Mouse (Mus musculus) kidney, adult 11 months (tissue): Measurements from ENCODE around the gene Prrg3.
"Not testable (repeated sequence)": the region's sequence is repeated elsewhere in the genome, so short reads cannot be mapped to it uniquely, and the experiment has no call there.

Experiments used
- DNase-seq: peaks from one replicate; pipeline ENCODE4 v3.0.0; 2022

Prrg3 gene

DNA sequence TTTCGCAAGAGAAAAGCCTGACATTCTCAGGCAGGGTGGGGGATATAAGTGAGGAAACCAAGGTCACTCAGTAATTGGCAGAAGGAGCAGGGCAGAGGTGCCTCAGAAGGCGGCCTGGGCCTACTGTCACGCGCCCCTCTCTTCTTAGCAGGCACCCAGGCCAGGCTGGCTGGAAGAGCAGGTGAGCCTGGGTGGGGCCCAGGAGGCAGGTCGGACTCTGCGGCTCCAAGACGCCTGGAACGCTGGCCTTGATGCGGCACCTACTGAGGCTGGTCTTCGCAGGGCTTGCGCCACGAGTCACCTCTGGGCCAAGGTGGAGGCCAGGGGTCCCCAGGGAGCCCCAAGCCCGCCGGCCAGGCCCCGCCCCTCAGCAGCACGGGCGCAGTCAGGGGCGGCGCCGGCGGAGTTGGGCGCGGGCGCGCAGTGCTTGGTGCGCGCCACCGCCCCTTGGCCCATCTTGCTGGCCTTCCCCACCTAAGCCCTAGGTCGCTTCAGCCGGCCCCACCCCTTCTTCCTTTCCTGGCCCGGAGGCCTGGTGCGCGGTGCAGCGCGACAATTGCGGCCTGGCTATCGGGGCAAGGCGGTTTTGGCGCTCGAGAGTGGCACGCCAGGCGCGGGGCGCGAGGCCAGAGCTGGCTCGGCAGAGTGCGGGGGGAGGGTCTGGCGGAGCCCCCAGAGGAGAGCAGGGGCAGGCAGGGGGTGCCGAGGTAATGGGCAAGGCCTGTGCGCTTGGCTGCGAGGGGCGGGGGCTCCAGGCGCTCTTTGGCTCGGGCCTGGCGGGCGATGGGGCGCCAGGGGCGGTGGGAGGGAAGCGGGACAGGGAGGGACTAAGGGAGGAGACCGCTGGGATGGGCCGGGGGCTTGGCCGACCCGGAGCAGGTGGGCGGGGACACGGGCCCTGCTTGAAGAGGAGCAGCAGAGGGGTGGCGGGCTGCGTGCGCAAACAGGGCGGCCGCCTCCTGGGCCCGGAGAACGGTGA is at the start of gene Prrg3:
Gene Prrg3, plus strand, starts transcription at position 552 of the 979 bp plus-strand sequence.
- no peak for DNase-seq

DNA sequence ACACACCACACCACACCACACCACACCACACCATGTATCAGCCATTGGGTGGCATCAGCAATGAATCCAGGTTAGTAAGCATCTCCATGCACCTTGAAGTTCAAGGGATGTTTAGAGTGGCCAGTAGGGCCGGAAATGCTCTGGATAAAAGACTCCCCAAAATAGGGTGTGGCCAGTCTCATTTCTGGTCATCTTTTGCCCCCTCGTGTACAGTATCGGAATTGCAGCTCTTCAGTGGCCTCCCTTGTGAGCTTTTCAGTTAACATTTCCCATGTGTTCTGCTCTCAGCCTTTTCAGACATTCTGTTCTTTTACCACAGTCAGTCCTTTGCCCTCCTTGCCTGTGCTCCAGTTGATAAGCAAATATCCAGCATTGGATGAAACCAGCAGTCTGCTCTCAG is 15.8 kb upstream of the Prrg3 start:
- peak; percentile 11 for DNase-seq

DNA sequence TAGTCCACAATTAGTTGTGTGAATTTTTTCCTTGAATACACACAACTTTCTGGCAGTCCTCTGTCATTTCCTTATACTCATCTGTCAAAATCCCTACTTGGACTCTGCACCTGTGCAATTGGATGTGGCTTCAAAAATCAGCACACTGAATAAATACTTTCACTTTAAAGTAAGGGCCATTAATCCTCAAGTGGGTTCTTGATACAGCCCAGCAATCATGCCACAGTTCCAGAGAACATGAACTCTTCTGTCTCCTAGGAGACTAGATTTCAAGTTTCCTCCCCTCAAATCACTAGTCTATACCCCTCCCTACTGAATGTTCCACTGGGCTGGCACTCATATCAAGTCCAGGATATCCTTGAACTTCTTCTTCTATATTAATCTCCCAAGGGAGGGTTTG is 4.1 kb upstream of the Prrg3 start:
- DNase-seq = no peak

DNA sequence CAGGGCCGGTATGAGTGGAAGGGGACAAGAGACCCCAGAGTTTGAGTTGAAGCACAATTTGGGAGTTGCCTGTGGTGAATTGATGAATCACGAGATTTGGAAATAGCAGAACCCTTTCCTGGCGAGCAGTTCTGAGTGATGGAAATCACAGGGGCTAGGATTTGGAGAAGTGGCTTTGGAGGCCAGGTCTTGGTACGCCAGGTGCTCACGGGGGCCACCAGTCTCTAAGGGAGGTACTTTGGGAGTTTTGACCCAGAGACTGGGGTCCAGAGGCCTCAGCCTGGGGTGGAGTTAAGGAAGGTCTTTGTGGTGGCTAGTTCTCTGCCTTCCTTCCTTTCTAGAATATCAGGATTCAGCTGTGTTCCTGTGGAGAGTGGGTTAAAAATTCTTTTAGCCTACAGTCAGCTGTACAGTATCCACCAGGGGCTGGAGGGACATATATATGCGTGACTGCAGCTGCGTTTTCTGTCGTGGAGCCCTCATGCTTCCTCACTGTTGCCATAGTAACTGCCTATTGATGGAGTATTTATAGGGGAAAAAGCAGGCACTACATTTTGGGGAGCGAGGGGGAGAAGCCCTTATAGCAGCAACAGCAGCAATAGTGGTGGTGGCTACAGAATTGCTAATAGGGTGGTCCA is 970 bp downstream of the Prrg3 start:
- no peak for DNase-seq

DNA sequence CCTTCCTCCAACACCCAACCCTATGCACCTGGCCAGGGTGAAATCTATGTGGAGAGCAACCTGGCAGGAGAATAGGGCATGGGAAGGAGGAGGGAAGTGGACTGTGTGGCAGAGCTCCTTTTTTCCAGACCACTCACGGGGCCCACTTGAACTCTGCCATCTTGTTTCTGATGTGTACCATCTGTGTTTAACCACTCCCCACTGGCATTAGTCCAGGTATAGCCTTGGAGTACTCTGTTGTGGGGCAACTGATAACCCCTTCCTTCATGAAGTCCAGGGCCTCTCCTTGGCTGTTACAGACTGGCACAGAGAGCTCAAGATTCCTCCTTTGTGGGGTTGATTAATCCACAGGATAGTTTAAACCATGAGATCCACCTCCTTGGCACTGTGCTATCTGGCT is 5.8 kb downstream of the Prrg3 start:
- no peak for DNase-seq

DNA sequence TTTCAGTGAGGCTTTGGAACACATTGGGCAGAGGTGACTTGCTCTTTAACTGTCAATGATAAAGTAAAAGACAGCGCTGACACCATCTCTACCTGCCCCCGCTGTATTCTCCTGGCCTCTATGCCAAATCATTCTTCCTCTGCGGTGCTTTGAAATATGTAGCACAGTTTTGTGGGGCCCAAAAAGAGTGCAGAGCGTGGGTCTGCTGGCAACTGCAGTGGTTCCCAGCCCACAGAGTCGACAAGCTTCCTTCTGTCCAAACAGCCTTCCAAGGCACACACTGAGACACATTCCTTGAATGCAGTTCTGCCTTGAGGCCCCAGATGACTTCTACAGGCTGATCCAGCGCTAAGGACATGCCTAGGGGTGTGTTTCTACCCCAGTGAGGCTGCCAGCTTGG is 6.4 kb downstream of the Prrg3 start:
- DNase-seq = no peak

DNA sequence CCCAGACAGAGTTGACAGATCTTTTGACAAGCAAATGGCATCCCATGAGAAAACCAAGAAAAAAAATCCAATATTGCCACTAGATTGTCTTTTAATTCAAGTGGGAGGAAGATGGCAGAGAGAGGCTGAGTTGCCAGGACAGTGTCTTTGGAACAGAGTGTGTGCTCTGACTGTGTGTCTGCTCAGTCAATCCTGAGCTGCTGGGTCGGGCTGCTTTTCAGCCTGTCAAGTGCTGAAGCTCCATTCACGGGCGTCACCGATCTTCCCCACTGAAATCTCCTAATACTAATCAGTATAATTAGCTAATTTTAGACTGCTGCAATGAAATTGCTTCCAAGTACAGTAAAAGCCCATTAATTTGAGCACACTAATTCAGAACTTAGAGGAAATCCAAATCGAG is 8.9 kb downstream of the Prrg3 start:
- no peak for DNase-seq

DNA sequence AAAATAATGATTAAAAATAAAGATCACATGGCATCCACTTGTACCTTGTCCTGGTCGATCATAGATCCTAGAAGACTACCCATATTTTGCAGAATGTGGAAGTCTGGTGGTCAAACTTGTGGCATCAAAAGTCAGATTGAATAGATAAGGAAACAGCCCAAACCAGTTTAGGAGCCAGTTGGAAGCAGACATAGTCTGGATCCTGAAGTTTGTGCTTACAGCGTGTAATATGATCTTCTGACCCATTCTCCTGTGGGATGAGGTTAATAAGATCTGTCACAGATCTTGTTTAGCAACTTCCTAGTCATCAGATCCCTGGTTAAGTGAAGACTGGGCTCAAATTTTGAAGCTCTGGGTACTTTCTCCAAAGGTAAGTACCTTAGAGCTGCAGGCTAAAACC is 10.3 kb downstream of the Prrg3 start, which contains the start of gene Fate1:
Gene Fate1, plus strand, starts transcription at position 301 of the 400 bp plus-strand sequence.
- no peak for DNase-seq

DNA sequence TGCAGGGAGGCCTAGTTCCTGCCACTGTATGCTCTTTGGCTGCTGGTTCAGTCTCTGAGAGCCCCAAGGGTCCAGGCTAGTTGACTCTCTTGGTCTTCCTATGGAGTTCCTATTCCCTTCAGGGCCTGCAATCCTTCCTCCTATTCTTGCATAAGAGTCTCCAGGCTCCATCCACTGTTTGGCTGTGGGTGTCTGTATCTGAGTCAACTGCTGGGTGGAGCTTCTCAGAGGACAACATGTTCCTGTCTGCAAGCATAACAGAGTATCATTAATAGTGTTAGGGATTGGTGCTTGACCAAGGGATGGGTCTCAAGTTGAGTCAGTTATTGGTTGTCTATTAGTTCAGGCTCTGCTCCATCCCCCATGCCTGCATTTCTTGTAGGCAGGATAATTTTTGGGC is 15.3 kb downstream of the Prrg3 start:
- DNase-seq = not testable (repeated sequence)

DNA sequence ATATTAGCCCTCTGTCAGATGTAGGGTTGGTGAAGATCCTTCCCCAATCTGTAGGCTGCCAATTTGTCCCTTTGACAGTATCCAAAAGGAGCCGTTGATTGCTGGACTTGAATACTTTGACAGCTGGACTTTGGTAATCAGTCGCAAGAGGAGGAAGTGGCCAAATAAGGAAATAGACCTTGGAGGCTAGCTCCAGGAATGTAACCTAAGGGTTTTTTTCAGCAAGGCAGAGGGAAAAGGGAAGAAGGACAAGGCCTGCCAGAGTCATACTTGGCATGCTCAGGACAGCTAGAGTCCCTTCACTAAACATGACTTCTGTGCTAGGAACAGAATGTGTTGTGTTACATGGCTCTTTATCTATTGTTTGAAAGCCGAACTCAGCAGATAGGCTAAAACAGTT is 18.0 kb downstream of the Prrg3 start:
- DNase-seq = no peak

DNA sequence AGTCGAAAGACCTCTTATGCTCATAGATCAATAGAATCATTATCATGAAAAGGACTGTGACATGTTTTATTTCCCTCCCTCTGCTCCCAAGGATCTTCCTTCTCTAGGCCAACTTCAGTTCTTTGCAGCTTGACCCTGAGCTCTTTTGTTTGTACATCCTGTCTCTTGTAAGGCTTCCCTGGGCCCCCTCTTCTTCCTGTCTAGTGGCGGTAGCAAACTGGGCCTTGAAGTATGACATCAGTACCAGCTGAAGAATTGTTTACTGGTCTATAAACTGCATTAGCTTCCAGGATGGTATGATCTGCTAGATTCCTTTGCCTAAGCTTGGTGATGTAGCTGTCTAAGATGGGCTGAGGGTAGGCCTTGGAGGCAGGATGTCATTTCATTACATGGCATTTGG is 18.9 kb downstream of the Prrg3 start:
- DNase-seq = no peak

DNA sequence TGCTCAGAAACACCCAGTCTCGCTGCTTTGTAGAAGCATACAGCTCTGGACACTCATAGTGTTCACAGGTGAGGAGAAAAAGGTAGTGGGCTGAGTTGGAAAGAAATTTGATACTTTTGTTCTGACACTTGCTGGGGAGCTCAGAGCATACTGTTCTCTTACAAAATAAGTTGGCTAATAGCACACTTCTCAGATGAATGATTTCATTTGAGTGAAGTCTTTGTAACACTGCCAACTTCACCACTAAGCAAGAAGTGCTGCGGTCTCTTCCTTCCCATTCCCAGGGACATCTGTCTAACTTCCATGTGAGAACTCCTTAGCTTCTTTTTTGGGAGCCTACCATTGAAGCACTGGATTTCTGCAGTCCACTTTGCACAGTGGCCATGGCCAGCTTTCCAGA is 20.8 kb downstream of the Prrg3 start:
- no peak for DNase-seq

DNA sequence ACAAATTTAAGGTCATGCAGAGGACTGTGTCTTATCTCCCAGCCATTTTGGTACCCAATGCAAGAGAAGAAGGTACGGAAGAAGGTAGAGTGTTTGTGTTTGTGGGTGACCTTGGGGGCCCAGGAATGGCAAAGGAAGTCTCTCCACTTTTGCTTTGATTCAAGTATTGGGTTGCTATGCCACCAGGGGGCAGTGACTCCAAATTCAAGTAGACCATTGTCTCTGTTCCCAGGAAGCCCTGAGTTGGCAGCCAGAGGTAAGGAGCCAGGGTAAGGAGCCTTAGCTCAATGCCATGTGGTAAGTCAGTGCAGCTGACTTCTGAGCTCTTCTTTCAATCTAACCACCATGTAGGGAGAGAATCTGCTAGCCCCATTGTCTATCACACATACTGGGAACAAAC is 21.4 kb downstream of the Prrg3 start:
- DNase-seq = no peak

DNA sequence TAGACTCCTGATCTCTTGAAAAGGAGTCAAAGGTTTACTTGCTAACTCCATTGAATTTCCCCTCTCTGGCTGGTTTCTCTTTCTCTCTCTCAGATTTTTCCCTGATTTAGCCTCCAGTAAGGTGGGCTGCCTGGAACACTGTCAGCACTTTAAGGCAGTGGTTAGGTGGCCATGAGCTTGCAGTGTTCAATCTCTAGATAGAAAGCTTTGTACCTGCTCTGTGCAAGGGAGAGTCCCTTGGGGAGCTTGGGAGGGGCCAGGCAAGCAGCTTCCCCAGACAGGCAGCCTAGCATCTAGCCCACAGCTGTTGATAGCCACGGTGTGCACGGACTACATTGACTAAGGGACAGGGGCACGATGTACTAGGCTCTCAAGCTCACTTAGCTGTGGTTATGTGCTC is 29.1 kb downstream of the Prrg3 start, which contains the start of gene Cnga2:
Gene Cnga2, plus strand, starts transcription at position 301 of the 400 bp plus-strand sequence.
- DNase-seq = no peak

DNA sequence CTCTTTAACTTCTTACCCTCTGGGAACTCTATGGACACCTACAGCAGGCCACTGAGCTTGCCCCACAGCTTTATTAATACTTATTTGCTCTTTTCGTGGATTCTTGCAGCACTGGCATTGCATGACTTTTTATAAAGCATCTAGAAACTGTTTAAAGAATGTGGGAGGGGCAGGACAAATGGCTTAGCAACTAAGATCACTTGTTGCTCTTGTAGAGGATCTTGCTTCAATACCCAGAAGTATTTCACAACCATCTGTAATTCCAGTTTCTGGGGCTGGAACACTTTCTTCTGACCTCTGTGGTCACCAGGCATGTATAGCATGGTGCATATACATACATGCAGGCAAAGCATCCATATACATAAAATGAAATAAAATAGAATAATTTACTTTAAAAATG is 33.5 kb downstream of the Prrg3 start:
- no peak for DNase-seq

DNA sequence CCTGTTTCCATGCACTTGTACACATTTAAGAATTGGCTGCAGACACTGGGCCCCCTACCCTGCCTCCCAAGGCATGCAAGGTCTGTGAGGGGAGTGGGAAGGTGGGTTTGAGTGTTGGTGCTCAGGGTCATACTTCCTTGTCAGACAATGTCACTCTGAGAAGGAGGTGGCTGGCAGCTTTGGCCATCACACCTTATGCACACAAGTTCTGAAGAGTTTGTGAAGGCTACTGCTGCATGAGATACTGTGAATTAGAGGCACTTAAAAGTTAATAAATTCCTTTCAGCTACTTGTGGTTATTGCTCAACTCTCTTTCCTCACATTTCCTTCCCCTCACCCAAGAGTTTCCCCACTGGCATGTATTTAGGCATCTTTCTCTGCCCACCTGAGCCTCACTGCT is 47.5 kb downstream of the Prrg3 start:
- DNase-seq = no peak

DNA sequence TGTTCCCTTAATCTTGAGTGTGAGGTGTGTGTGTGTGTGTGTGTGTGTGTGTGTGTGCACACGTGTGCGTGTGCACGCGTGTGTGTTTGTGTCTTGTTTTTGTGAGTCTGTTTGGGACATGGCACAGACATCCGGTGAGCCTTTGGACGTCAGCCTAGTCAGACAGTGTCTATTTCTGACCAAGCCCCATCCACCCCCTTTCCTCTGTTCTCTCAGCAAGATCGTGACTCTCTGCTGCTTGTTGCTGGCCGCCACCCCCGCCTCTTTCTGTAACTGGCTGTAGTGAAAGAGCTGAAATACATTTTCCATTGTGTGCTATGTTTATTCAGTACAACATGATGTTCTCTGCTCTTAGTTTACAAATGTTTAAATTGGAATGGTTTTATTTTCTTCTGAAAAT is 49.8 kb downstream of the Prrg3 start:
- DNase-seq = no peak

DNA sequence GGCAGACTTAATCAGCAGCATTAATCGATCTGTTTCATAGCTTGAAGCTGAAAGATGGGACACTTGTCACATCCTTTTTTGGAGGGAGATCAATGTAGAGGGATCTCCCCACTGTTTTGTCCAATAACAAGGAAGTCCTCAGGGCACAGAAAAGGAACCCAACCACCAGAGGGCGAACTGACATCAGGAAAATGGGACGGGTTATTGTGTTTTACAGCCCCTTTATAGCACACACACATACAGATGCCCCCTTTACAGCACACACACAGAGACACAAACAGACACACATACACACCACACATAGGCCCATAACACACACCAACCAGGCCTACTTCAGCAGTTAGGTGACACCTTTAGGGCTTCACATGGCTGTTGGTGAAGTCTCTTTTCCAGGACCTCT is 50.4 kb downstream of the Prrg3 start:
- no peak for DNase-seq

DNA sequence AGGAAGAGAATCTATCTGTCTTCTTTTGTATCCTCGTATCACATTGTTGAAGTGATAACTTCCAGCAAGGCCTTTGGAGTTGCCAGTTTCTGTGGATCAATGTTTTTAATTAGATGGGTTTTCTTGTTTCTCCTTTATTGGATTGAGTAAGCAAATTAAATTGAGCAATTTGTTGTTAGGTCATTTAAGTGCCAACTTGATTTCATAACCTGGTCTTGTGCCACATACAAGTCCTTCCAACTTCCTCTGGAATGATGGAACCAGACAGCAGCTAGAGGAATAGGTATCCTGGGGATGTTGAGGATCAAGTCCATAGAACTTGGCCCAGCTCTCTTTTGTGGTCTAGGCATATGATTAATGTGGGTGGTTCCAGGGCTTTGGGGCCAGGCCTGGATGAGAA is 59.8 kb downstream of the Prrg3 start:
- DNase-seq = no peak
